Mouse (Mus musculus): ENCODE measurements at regions not wholly inside any gene's neighbourhood (a gene's known extent, or its start where the extent isn't known, plus 50 kb on each side); places are given as distances from the start of the nearest gene placed in this dataset.

DNA sequence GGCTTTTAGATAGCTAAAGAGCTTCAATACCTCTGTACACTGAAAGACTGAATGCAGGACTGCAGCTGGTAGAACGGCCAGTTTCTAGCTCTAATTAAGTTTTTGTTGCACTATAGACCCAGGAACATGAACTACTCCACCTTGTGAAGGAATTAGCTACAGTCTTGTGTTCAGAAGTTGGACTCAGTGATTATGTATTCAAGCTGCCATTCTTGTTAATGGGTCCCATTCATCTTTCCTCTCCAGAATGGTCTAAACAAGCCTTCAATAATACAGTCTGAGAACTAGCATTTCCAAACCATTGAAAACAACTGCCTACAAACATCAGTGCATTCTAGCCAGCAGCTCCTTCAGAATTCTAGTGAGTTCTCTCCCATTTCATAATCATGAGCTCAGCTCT is 362.4 kb downstream of the Meis1 start:
- no peak for TF ChIP-seq EP300 (IDR thresholded peaks at IDR 0.05; ENCODE audit: insufficient read depth, low read depth, low read length)
- Histone ChIP-seq H3K4me1 (ENCODE audit: control insufficient read depth, insufficient read depth, low read length) (no peaks in the 10 kb centered on the region), H3K79me2 (replicated peaks; ENCODE audit: control insufficient read depth, insufficient read depth, low read length) (no peaks in the 10 kb centered on the region), H3K27ac (no peak overlapping the region), H3K9ac (ENCODE audit: low read depth, low read length) (no peak overlapping the region), H3K36me3 (ENCODE audit: control insufficient read depth, insufficient read depth, low read length) (no peaks in the 10 kb centered on the region), H3K4me3 (no peak overlapping the region), H3K27me3 (ENCODE audit: control insufficient read depth, insufficient read depth, low read length) (no peaks in the 10 kb centered on the region)
- intact Hi-C loops (cut with DNase I), result no loop called here
- no peak for DNase-seq
- WGBS, result 78% methylated on average over 1 of the region's 1 CpGs

DNA sequence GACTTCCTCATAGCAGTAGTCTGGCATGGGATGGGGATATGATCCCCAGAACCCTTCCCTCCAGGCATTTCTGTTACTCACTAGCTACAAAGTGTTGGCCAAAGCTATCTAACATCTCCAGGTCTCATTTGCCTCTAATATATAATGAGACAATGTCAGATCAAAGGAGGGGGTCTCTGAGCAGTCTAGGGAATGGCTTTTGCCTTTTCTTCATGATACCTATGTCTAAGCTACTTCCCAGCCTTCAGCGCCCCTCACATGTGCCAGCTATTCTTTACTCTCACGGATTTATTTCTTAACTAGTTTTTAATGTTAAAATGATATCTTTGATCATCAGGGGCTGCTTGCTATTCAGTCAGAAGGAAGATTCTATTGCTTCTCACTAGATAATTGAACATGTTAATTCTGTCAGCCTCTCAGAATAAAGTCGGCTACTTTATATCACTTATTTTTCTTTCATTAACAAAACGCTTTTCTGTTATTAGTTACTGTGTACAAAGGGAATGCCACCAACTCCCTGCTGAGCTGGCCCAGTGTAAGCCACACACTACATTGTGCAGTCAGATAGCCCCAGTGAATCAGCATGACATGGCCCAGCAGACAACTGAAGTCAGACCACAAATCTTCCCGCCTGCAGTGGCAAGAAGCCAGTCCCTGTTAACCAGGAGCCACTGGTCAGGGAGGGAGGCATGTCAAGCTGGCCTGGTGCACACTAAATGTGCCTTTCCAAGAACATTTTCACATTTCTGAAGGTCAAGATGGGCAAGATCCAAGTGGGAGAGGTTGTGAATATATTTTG is 386.6 kb downstream of the Meis1 start:
- Histone ChIP-seq H3K36me3 (ENCODE audit: control insufficient read depth, insufficient read depth, low read length) (no peaks in the 10 kb centered on the region), H3K9ac (ENCODE audit: low read depth, low read length) (no peak overlapping the region), H3K4me3 (no peak overlapping the region), H3K79me2 (replicated peaks; ENCODE audit: control insufficient read depth, insufficient read depth, low read length) (no peaks in the 10 kb centered on the region), H3K27me3 (ENCODE audit: control insufficient read depth, insufficient read depth, low read length) (no peaks in the 10 kb centered on the region), H3K4me1 (ENCODE audit: control insufficient read depth, insufficient read depth, low read length) (no peaks in the 10 kb centered on the region), H3K27ac (no peak overlapping the region)
- no peak for DNase-seq
- WGBS, result 70% methylated on average over 5 of the region's 5 CpGs
- intact Hi-C loops (cut with DNase I), result no loop called here
- TF ChIP-seq POLR2A (IDR thresholded peaks at IDR 0.05; ENCODE audit: insufficient read depth, low read depth, low read length) (no peak), EP300 (IDR thresholded peaks at IDR 0.05; ENCODE audit: insufficient read depth, low read depth, low read length) (no peak), CTCF (IDR thresholded peaks at IDR 0.05) (no peak)

DNA sequence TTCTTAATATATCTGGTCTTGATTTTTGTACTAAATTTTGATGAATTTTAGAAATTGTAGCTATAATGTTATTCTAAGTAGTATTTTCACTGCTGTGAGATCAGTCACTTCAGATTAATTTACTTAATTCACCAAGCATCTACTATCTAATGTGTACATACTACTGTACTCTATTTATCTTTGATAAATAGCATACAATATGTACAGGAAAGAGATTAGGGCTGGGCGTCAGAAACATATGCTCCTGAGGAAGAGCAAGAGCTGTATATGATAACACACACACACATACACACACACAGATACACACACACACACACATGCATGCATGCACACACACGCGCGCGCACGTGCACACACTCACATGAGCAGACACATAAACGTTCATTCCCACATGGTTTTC is 387.2 kb downstream of the Meis1 start:
- 88% methylated on average over 7 of the region's 7 CpGs for WGBS
- Histone ChIP-seq H3K27ac (no peak overlapping the region), H3K27me3 (ENCODE audit: control insufficient read depth, insufficient read depth, low read length) (no peaks in the 10 kb centered on the region), H3K4me1 (ENCODE audit: control insufficient read depth, insufficient read depth, low read length) (no peaks in the 10 kb centered on the region), H3K4me3 (no peak overlapping the region), H3K36me3 (ENCODE audit: control insufficient read depth, insufficient read depth, low read length) (no peaks in the 10 kb centered on the region), H3K9ac (ENCODE audit: low read depth, low read length) (no peak overlapping the region), H3K79me2 (replicated peaks; ENCODE audit: control insufficient read depth, insufficient read depth, low read length) (no peaks in the 10 kb centered on the region)
- TF ChIP-seq EP300 (IDR thresholded peaks at IDR 0.05; ENCODE audit: insufficient read depth, low read depth, low read length) (no peak), CTCF (IDR thresholded peaks at IDR 0.05) (no peak), POLR2A (IDR thresholded peaks at IDR 0.05; ENCODE audit: insufficient read depth, low read depth, low read length) (no peak)
- no peak for DNase-seq
- intact Hi-C loops (cut with DNase I), result no loop called here

DNA sequence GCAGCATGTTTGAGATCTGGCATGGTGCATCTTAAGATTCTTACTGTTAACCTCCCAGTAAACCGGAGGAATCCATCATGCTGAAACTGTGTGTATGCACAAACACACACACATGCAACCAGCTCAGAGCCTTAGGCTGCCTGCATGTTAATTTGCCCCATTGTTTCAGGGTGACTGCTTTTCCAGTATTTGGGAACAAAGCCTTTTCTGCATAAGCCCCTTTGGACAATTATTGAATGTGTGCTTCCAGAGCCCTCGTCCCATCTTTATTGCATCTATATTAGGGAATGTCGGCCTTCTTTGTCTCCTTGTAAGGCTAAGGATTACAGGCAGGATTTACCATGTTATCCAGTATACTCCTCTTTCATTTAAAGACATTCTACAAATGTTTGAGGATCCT is 397.0 kb downstream of the Meis1 start:
- Histone ChIP-seq H3K79me2 (replicated peaks; ENCODE audit: control insufficient read depth, insufficient read depth, low read length) (no peaks in the 10 kb centered on the region), H3K27ac (no peak overlapping the region), H3K36me3 (ENCODE audit: control insufficient read depth, insufficient read depth, low read length) (no peaks in the 10 kb centered on the region), H3K27me3 (ENCODE audit: control insufficient read depth, insufficient read depth, low read length) (no peaks in the 10 kb centered on the region), H3K4me3 (no peak overlapping the region), H3K9ac (ENCODE audit: low read depth, low read length) (no peak overlapping the region), H3K4me1 (ENCODE audit: control insufficient read depth, insufficient read depth, low read length) (no peaks in the 10 kb centered on the region)
- 77% methylated on average over 3 of the region's 3 CpGs for WGBS
- no peak for DNase-seq
- TF ChIP-seq CTCF (IDR thresholded peaks at IDR 0.05) (no peak), EP300 (IDR thresholded peaks at IDR 0.05; ENCODE audit: insufficient read depth, low read depth, low read length) (no peak)
- intact Hi-C loops (cut with DNase I), result no loop called here

DNA sequence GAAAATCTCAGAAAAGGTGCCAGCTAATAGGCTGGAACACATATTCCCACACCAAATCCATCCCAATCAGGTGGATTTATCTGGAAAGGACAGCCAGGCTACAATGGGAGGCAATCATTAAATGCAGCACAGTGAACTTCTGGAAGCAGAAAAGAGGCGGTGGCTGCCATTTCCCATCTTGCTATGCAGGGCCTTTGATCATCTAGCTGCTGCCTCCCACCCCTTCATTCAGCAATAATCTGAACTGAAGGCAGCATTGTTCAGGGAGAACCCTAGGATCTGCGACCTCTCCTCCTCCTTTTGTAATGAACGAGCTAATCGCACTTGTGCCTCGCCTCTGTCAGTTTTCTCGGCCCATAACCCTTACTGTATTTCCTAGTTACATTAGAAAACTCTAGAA is 413.9 kb downstream of the Meis1 start:
- H3K36me3 ChIP-seq (ENCODE audit: control insufficient read depth, insufficient read depth, low read length), result no peaks in the 10 kb centered on the region
- H3K9ac ChIP-seq (ENCODE audit: low read depth, low read length), result no peak overlapping the region
- 86% methylated on average over 6 of the region's 6 CpGs for WGBS
- no peak for DNase-seq
- no peaks in the 10 kb centered on the region for H3K79me2 ChIP-seq (replicated peaks; ENCODE audit: control insufficient read depth, insufficient read depth, low read length)
- TF ChIP-seq EP300 (IDR thresholded peaks at IDR 0.05; ENCODE audit: insufficient read depth, low read depth, low read length) (no peak), CTCF (IDR thresholded peaks at IDR 0.05) (no peak), POLR2A (IDR thresholded peaks at IDR 0.05; ENCODE audit: insufficient read depth, low read depth, low read length) (no peak)
- no peak overlapping the region for H3K4me3 ChIP-seq
- no peaks in the 10 kb centered on the region for H3K27me3 ChIP-seq (ENCODE audit: control insufficient read depth, insufficient read depth, low read length)
- H3K27ac ChIP-seq, result no peak overlapping the region
- no peaks in the 10 kb centered on the region for H3K4me1 ChIP-seq (ENCODE audit: control insufficient read depth, insufficient read depth, low read length)
- intact Hi-C loops (cut with DNase I), result no loop called here

DNA sequence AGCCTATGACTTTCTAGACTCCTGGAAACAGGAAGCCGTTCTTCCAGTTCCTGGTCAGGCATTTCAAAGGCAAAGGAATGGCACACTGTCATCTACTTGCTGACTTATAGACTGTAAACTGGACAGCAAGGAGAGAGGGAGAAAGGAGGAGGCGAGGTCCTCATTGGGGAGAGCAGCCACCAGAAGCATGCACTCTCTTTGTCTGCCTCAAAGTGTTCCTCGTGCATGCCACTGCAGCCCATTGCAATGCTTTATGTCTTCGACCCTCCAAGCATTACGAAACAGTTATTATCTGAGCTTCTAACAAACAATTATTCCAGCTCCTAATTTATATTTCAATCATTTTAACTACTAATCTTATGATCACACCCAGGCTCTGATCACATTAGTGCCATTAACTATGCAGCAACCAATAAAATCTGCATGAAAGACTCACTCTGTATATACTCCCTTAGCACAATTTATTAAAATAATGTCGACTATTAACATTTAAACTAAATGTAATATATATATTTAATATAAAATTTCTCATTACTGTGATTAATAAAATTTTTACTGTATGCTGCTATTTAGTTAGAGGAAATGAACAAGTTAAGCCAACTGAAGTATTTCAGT is 417.1 kb downstream of the Meis1 start:
- Histone ChIP-seq H3K4me3 (no peak overlapping the region), H3K9ac (ENCODE audit: low read depth, low read length) (no peak overlapping the region), H3K4me1 (ENCODE audit: control insufficient read depth, insufficient read depth, low read length) (no peaks in the 10 kb centered on the region), H3K36me3 (ENCODE audit: control insufficient read depth, insufficient read depth, low read length) (no peaks in the 10 kb centered on the region), H3K27me3 (ENCODE audit: control insufficient read depth, insufficient read depth, low read length) (no peaks in the 10 kb centered on the region), H3K27ac (no peak overlapping the region), H3K79me2 (replicated peaks; ENCODE audit: control insufficient read depth, insufficient read depth, low read length) (no peaks in the 10 kb centered on the region)
- 85% methylated on average over 6 of the region's 6 CpGs for WGBS
- TF ChIP-seq POLR2A (IDR thresholded peaks at IDR 0.05; ENCODE audit: insufficient read depth, low read depth, low read length), result no peak
- TF ChIP-seq EP300 (IDR thresholded peaks at IDR 0.05; ENCODE audit: insufficient read depth, low read depth, low read length), result no peak
- TF ChIP-seq CTCF (IDR thresholded peaks at IDR 0.05), result no peak
- DNase-seq, result no peak
- intact Hi-C loops (cut with DNase I), result no loop called here
